Mouse (Mus musculus): ENCODE data around the gene Ccr8. TPM values are rescaled to one million over a fixed set of nuclear protein-coding genes. Genes with fewer than 3 reads are reported as not detected.

Ccr8 gene
- polyA plus RNA-seq, 1 experiment from 2014 or later = 0.07 TPM

DNA sequence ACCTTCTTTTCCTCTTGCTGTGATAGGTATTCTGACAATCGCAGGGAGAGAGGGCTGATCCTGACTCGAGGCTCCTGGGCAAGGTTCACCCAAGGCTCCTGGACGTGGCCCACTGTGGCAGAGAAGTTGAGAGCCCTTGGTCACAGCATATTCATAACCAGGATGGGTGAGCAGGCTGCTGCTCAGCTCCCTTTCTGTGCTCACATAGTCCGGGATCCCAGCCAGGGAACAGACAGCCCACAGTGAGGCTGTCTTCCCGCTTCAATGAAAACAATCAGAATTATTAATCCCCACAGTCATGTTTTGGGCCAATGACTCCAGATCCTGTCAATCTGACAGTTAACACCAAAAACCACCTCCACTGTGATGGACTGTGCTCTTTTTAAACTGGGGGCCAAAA lies 9.9 kb upstream of the Ccr8 start:
- H3K4me2 ChIP-seq (replicated peaks; ENCODE audit: low read depth) = no peak overlapping the region
- H3K27me3 ChIP-seq (ENCODE audit: control insufficient read depth, insufficient read depth, low read length) = no peaks in the 10 kb centered on the region
- H3K9me3 ChIP-seq (ENCODE audit: control insufficient read depth, low read length) = no peaks in the 10 kb centered on the region
- WGBS = 59% methylated on average over 5 of the region's 5 CpGs
- no peak for TF ChIP-seq CTCF (IDR thresholded peaks at IDR 0.05; ENCODE audit: low read depth)
- no peak for TF ChIP-seq EP300 (optimal IDR thresholded peaks at IDR 0.05)
- no peaks in the 10 kb centered on the region for H3K4me1 ChIP-seq (replicated peaks; ENCODE audit: control insufficient read depth, insufficient read depth)
- ATAC-seq (ENCODE audit: low FRiP score, low TSS enrichment) (no peak), DNase-seq (ENCODE audit: low spot score) (no peak)
- H3K27ac ChIP-seq (replicated peaks) = no peak overlapping the region
- no peak overlapping the region for H3K9ac ChIP-seq (ENCODE audit: low read length)
- no peak overlapping the region for H3K4me3 ChIP-seq (ENCODE audit: low read depth, low read length)
- no peaks in the 10 kb centered on the region for H3K36me3 ChIP-seq (ENCODE audit: control insufficient read depth, insufficient read depth, low read length)

DNA sequence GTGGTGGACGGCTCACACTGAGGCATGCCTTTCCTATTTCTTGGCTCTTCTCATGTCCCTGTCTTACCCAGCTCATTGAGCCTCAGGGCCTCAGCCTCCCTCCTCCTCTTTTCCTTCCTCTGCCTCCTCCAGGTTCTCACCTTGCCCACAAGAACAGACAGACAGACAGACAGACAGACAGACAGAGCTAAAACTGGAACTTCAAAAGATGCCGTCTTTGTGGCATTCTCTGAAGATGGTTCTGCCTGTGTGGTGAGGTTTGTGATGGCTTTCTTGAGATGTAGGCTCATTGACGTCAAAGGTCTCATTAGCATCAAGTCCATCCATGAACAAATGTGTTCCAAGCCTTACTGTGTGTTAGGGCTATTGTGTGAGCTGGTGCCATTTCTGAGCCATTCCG lies 9.2 kb upstream of the Ccr8 start:
- TF ChIP-seq EP300 (optimal IDR thresholded peaks at IDR 0.05) = no peak
- TF ChIP-seq CTCF (IDR thresholded peaks at IDR 0.05; ENCODE audit: low read depth) = no peak
- Histone ChIP-seq H3K4me1 (replicated peaks; ENCODE audit: control insufficient read depth, insufficient read depth) (no peaks in the 10 kb centered on the region), H3K27me3 (ENCODE audit: control insufficient read depth, insufficient read depth, low read length) (no peaks in the 10 kb centered on the region), H3K4me2 (replicated peaks; ENCODE audit: low read depth) (no peak overlapping the region), H3K36me3 (ENCODE audit: control insufficient read depth, insufficient read depth, low read length) (no peaks in the 10 kb centered on the region), H3K4me3 (ENCODE audit: low read depth, low read length) (no peak overlapping the region), H3K9ac (ENCODE audit: low read length) (no peak overlapping the region), H3K9me3 (ENCODE audit: control insufficient read depth, low read length) (no peaks in the 10 kb centered on the region), H3K27ac (replicated peaks) (no peak overlapping the region)
- DNase-seq (ENCODE audit: low spot score) (no peak), ATAC-seq (ENCODE audit: low FRiP score, low TSS enrichment) (no peak)
- 86% methylated on average over 4 of the region's 4 CpGs for WGBS

DNA sequence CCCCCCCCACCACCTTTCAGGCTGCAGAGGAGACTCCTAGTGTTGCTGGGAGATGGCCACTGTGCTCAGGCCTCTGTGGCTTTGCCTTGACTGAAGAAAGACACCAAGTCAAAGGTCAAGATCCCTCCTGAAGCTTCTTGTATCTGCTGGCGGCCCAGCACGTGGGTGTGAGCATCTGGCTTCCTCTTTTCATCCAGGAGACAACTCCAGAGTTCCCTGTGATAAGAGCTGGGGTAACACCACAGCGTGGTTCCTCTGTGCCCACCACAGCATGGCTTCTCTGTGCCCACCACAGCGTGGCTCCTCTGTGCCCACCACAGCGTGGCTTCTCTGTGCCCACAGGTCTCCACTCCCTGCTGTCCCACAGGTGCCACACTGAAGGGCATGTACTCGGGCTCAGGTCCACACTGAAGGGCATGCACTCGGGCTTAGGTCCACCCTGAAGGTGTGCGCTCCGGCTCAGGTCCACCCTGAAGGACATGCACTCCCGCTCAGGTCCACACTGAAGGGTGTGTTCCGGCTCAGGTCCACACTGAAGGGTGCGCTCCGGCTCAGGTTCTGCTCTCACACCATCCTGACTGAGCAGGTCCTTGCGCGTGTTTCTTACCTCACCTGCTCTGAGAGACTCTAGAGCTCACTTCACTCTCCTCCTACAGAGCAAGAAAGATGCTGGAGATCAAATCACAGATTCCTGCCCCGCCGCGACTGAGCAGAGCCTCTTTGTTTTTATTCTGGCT lies 8.6 kb upstream of the Ccr8 start:
- no peak for DNase-seq (ENCODE audit: low spot score)
- Histone ChIP-seq H3K9ac (ENCODE audit: low read length) (no peak overlapping the region), H3K9me3 (ENCODE audit: control insufficient read depth, low read length) (no peaks in the 10 kb centered on the region), H3K27ac (replicated peaks) (no peak overlapping the region), H3K4me2 (replicated peaks; ENCODE audit: low read depth) (no peak overlapping the region), H3K27me3 (ENCODE audit: control insufficient read depth, insufficient read depth, low read length) (no peaks in the 10 kb centered on the region), H3K4me3 (ENCODE audit: low read depth, low read length) (no peak overlapping the region), H3K36me3 (ENCODE audit: control insufficient read depth, insufficient read depth, low read length) (no peaks in the 10 kb centered on the region), H3K4me1 (replicated peaks; ENCODE audit: control insufficient read depth, insufficient read depth) (no peaks in the 10 kb centered on the region)
- TF ChIP-seq CTCF (IDR thresholded peaks at IDR 0.05; ENCODE audit: low read depth) = no peak
- TF ChIP-seq EP300 (optimal IDR thresholded peaks at IDR 0.05) = no peak
- ATAC-seq (ENCODE audit: low FRiP score, low TSS enrichment) = no peak
- 77% methylated on average over 18 of the region's 18 CpGs for WGBS

DNA sequence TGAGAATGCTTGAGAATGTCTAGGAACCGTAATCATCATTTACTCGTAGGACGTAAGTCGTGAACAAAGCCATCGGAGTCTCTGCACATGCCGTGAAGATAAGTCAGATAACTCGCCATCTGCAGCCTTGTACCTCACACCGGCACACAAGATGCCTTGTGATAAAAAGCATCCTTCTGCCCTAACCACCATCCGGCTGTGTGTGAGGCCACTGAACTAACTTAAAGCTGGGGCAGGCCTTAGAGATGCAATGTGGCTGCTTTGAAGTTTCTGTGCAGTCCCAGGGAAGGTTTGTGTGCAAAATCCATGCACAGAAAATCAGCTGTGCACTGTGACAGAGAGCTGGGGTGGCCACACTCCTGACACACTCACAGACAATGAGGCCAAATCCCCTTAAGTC lies 7.5 kb upstream of the Ccr8 start:
- Histone ChIP-seq H3K4me3 (ENCODE audit: low read depth, low read length) (no peak overlapping the region), H3K4me1 (replicated peaks; ENCODE audit: control insufficient read depth, insufficient read depth) (no peaks in the 10 kb centered on the region), H3K4me2 (replicated peaks; ENCODE audit: low read depth) (no peak overlapping the region), H3K27ac (replicated peaks) (no peak overlapping the region), H3K36me3 (ENCODE audit: control insufficient read depth, insufficient read depth, low read length) (no peaks in the 10 kb centered on the region), H3K9ac (ENCODE audit: low read length) (no peak overlapping the region), H3K27me3 (ENCODE audit: control insufficient read depth, insufficient read depth, low read length) (no peaks in the 10 kb centered on the region), H3K9me3 (ENCODE audit: control insufficient read depth, low read length) (no peaks in the 10 kb centered on the region)
- TF ChIP-seq CTCF (IDR thresholded peaks at IDR 0.05; ENCODE audit: low read depth) (no peak), EP300 (optimal IDR thresholded peaks at IDR 0.05) (no peak)
- ATAC-seq (ENCODE audit: low FRiP score, low TSS enrichment) (no peak), DNase-seq (ENCODE audit: low spot score) (no peak)
- WGBS = 83% methylated on average over 9 of the region's 9 CpGs

DNA sequence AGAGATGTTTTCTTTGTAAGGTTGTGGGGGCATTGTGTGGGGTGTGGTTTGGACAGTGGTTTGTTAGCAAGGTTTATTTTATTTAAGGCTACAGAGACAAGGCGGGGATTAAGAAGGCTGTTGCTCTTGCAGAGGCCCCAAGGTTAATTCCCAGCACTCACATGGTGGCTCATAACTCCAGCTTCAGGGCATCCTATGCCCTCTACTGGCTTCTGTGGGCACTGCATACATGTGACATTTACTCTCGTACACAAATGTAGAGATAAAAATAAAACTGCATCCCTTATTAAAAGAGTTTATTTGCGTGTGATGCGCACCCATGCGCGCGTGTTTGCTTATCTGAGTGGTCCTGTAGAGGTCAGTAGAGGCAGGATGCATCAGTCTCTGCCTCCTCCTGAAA lies 2.8 kb upstream of the Ccr8 start:
- no peak for ATAC-seq (ENCODE audit: low FRiP score, low TSS enrichment)
- no peak overlapping the region for H3K4me3 ChIP-seq (ENCODE audit: low read depth, low read length)
- H3K9ac ChIP-seq (ENCODE audit: low read length) = no peak overlapping the region
- no peak for DNase-seq (ENCODE audit: low spot score)
- H3K27me3 ChIP-seq (ENCODE audit: control insufficient read depth, insufficient read depth, low read length) = no peaks in the 10 kb centered on the region
- no peak overlapping the region for H3K4me2 ChIP-seq (replicated peaks; ENCODE audit: low read depth)
- no peaks in the 10 kb centered on the region for H3K4me1 ChIP-seq (replicated peaks; ENCODE audit: control insufficient read depth, insufficient read depth)
- H3K9me3 ChIP-seq (ENCODE audit: control insufficient read depth, low read length) = no peaks in the 10 kb centered on the region
- TF ChIP-seq CTCF (IDR thresholded peaks at IDR 0.05; ENCODE audit: low read depth) (peak; percentile 30; the same call in 1 of the 2 replicates), EP300 (optimal IDR thresholded peaks at IDR 0.05) (no peak)
- 85% methylated on average over 7 of the region's 7 CpGs for WGBS
- no peaks in the 10 kb centered on the region for H3K36me3 ChIP-seq (ENCODE audit: control insufficient read depth, insufficient read depth, low read length)
- H3K27ac ChIP-seq (replicated peaks) = no peak overlapping the region

DNA sequence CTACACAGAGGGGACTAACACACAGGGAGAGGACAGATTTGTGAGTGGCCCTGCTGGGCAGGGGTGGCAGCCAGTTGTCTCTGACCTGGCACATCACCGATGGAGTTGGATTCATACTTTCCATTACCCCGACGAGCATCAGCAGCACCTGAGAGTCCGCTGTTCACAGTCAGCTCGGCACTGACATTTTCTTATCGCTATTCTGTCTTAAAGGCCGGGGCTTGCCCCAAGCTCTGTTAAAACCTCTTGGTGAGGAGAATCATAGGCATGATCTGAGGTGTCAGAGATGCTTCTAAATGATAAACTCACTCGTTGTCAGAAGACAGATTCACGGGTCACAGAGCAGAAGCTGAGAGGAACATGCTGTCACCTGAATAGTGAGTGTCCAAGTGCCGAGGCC lies 828 bp upstream of the Ccr8 start:
- 82% methylated on average over 10 of the region's 10 CpGs for whole genome bisulfite sequencing
- Histone ChIP-seq H3K27ac (replicated peaks) (no peak overlapping the region), H3K27me3 (ENCODE audit: control insufficient read depth, insufficient read depth, low read length) (no peaks in the 10 kb centered on the region), H3K4me1 (replicated peaks; ENCODE audit: control insufficient read depth, insufficient read depth) (no peaks in the 10 kb centered on the region), H3K9ac (ENCODE audit: low read length) (no peak overlapping the region), H3K4me2 (replicated peaks; ENCODE audit: low read depth) (no peak overlapping the region), H3K9me3 (ENCODE audit: control insufficient read depth, low read length) (no peaks in the 10 kb centered on the region), H3K4me3 (ENCODE audit: low read depth, low read length) (no peak overlapping the region), H3K36me3 (ENCODE audit: control insufficient read depth, insufficient read depth, low read length) (no peaks in the 10 kb centered on the region)
- no peak for TF ChIP-seq EP300 (optimal IDR thresholded peaks at IDR 0.05)
- no peak for TF ChIP-seq CTCF (IDR thresholded peaks at IDR 0.05; ENCODE audit: low read depth)
- ATAC-seq (ENCODE audit: low FRiP score, low TSS enrichment) (no peak), DNase-seq (ENCODE audit: low spot score) (no peak)
